Mouse (Mus musculus) heart, embryonic 15.5 days (tissue): Measurements from ENCODE around the gene Cmas. TPM values are rescaled to one million over a fixed set of nuclear protein-coding genes. Genes with fewer than 3 reads are reported as not detected.
A peak's percentile ranks its signal among the peaks of the same experiment; 100 is the strongest.

ENCODE experiments used
- ATAC-seq: fragments of 200-750 bp; cut with Nextera tagmentation; replicated peaks from 2 replicates; pipeline ENCODE4 v1.8.0; 2017; ENCODE audit warnings: low read depth, moderate TSS enrichment; ENCODE audit not compliant: insufficient number of reproducible peaks, insufficient read depth, low FRiP score
- H3K27ac ChIP-seq: fragments of 300-500 bp; sonication (generic); 2 replicates; pipeline ENCODE4 v1.5.1; 2015; ENCODE audit warnings: mild to moderate bottlenecking, inconsistent platforms
- H3K27me3 ChIP-seq: fragments of 300-500 bp; sonication (generic); 2 replicates; pipeline ENCODE4 v1.6.1; 2015; ENCODE audit warnings: inconsistent platforms
- H3K36me3 ChIP-seq: fragments of 300-500 bp; sonication (generic); 2 replicates; pipeline ENCODE4 v1.6.1; 2015; ENCODE audit warnings: mild to moderate bottlenecking, inconsistent platforms
- H3K4me1 ChIP-seq: fragments of 300-500 bp; sonication (generic); replicated peaks from 2 replicates; pipeline ENCODE4 v1.6.1; 2015; ENCODE audit warnings: inconsistent platforms
- H3K4me2 ChIP-seq: fragments of 300-500 bp; sonication (generic); 2 replicates; pipeline ENCODE4 v1.6.1; 2015; ENCODE audit warnings: inconsistent platforms, mild to moderate bottlenecking, moderate library complexity
- H3K4me3 ChIP-seq: fragments of 300-500 bp; sonication (generic); 2 replicates; pipeline ENCODE4 v1.5.1; 2015; ENCODE audit warnings: mild to moderate bottlenecking, inconsistent platforms
- H3K9ac ChIP-seq: fragments of 300-500 bp; sonication (generic); 2 replicates; pipeline ENCODE4 v1.6.1; 2015; ENCODE audit warnings: mild to moderate bottlenecking, inconsistent platforms
- H3K9me3 ChIP-seq: fragments of 300-500 bp; sonication (generic); replicated peaks from 2 replicates; pipeline ENCODE4 v1.6.1; 2016; ENCODE audit warnings: inconsistent platforms
- WGBS: fragments of 180-500 bp; shearing (Covaris S2); methylation state at CpG from one replicate; pipeline ENCODE4 v1.1.7; 2015; ENCODE audit warnings: mixed read lengths; 5-methylcytosine and 5-hydroxymethylcytosine counted together
- polyA plus RNA-seq: library from polyadenylated mRNA; unstranded; fragments of >200 nt; fragmentation: Nextera tagmentation; extraction: Ambion mirVana; gene quantifications from 2 replicates; pipeline ENCODE4 v1.2.1, GENCODE M21; 2015

Gene Cmas
- polyA plus RNA-seq, 1 experiment from 2014 or later: 83.4 TPM

GRCm38 (mm10) chr6:142779045-142779811 lies 22.7 kb downstream of the Cmas start:
- Histone ChIP-seq H3K36me3 (peaks cover 8% of the 10 kb centered on the region; the same call in 1 of the 2 replicates), H3K27me3 (no peaks in the 10 kb centered on the region), H3K9me3 (no peaks in the 10 kb centered on the region), H3K9ac (no peak overlapping the region), H3K27ac (no peak overlapping the region), H3K4me2 (no peak overlapping the region), H3K4me3 (no peak overlapping the region), H3K4me1 (peaks cover 5% of the 10 kb centered on the region; the same call in 1 of the 2 replicates)
- no peak; the same call in 1 of the 2 replicates for ATAC-seq
- WGBS: 44% methylated on average over 11 of the region's 11 CpGs

GRCm38 (mm10) chr6:142779812-142780573 lies 23.5 kb downstream of the Cmas start:
- Histone ChIP-seq H3K9me3 (no peaks in the 10 kb centered on the region), H3K27ac (no peak overlapping the region), H3K9ac (no peak overlapping the region), H3K4me3 (no peak overlapping the region), H3K27me3 (no peaks in the 10 kb centered on the region), H3K4me1 (peaks cover 5% of the 10 kb centered on the region; the same call in 1 of the 2 replicates), H3K36me3 (peaks cover 3% of the 10 kb centered on the region; the same call in 1 of the 2 replicates), H3K4me2 (no peak overlapping the region)
- no peak for ATAC-seq
- 72% methylated on average over 14 of the region's 14 CpGs for WGBS

GRCm38 (mm10) chr6:142780574-142781033 lies 24.1 kb downstream of the Cmas start:
- Histone ChIP-seq H3K4me1 (peaks cover 5% of the 10 kb centered on the region; the same call in 1 of the 2 replicates), H3K27me3 (no peaks in the 10 kb centered on the region), H3K27ac (no peak overlapping the region), H3K4me2 (no peak overlapping the region), H3K36me3 (peaks cover 2% of the 10 kb centered on the region; the same call in 1 of the 2 replicates), H3K4me3 (no peak overlapping the region), H3K9ac (no peak overlapping the region), H3K9me3 (no peaks in the 10 kb centered on the region)
- no peak for ATAC-seq
- 82% methylated on average over 4 of the region's 4 CpGs for WGBS

GRCm38 (mm10) chr6:142781286-142781685 lies 24.8 kb downstream of the Cmas start:
- Histone ChIP-seq H3K27me3 (no peaks in the 10 kb centered on the region), H3K9ac (no peak overlapping the region), H3K27ac (no peak overlapping the region), H3K4me3 (no peak overlapping the region), H3K4me2 (no peak overlapping the region), H3K4me1 (peaks cover 5% of the 10 kb centered on the region; the same call in 1 of the 2 replicates), H3K36me3 (no peaks in the 10 kb centered on the region), H3K9me3 (no peaks in the 10 kb centered on the region)
- ATAC-seq: no peak
- WGBS: 76% methylated on average over 7 of the region's 7 CpGs

- 30% methylated on average over 4 of the region's 4 CpGs for WGBS
- Histone ChIP-seq H3K4me1 (peaks cover 7% of the 10 kb centered on the region; the same call in 1 of the 2 replicates), H3K4me3 (no peak overlapping the region), H3K27me3 (no peaks in the 10 kb centered on the region), H3K27ac (no peak overlapping the region), H3K9me3 (no peaks in the 10 kb centered on the region), H3K36me3 (no peaks in the 10 kb centered on the region), H3K9ac (no peak overlapping the region), H3K4me2 (no peak overlapping the region)
- no peak for ATAC-seq
These were observed 28.9 kb downstream of the Cmas start for GRCm38 (mm10) chr6:142785343-142785742.

- Histone ChIP-seq H3K4me1 (peaks cover 7% of the 10 kb centered on the region; the same call in 1 of the 2 replicates), H3K36me3 (no peaks in the 10 kb centered on the region), H3K27me3 (no peaks in the 10 kb centered on the region), H3K4me3 (no peak overlapping the region), H3K4me2 (no peak overlapping the region), H3K9me3 (no peaks in the 10 kb centered on the region), H3K27ac (no peak overlapping the region), H3K9ac (no peak overlapping the region)
- 85% methylated on average over 21 of the region's 21 CpGs for WGBS
- ATAC-seq: no peak
These were observed 29.6 kb downstream of the Cmas start for GRCm38 (mm10) chr6:142786106-142786505.

- ATAC-seq: no peak
- no peak overlapping the region for H3K27ac ChIP-seq
These were observed 31.8 kb downstream of the Cmas start for GRCm38 (mm10) chr6:142788042-142788987.

GRCm38 (mm10) chr6:142789736-142790135 lies 33.2 kb downstream of the Cmas start:
- 80% methylated on average over 10 of the region's 10 CpGs for WGBS
- Histone ChIP-seq H3K27me3 (0 out of 2 replicates have a peak, but pooled peaks cover 4% of the 10 kb centered on the region), H3K4me3 (no peak overlapping the region), H3K27ac (no peak overlapping the region), H3K9ac (no peak overlapping the region), H3K36me3 (no peaks in the 10 kb centered on the region), H3K9me3 (no peaks in the 10 kb centered on the region), H3K4me2 (no peak overlapping the region), H3K4me1 (peaks cover 9% of the 10 kb centered on the region)
- no peak for ATAC-seq

More at GRCm38 (mm10) chr6:142788042-142788987, 31.8 kb downstream of the Cmas start:
- Histone ChIP-seq H3K4me1 (peaks cover 9% of the 10 kb centered on the region), H3K9ac (no peak overlapping the region), H3K9me3 (no peaks in the 10 kb centered on the region), H3K36me3 (no peaks in the 10 kb centered on the region), H3K4me2 (peak overlapping the region; percentile 8; the same call in 1 of the 2 replicates), H3K4me3 (no peak overlapping the region), H3K27me3 (no peaks in the 10 kb centered on the region)
- 44% methylated on average over 18 of the region's 18 CpGs for WGBS

- 36% methylated on average over 13 of the region's 13 CpGs for WGBS
- H3K4me1 ChIP-seq: peaks cover 9% of the 10 kb centered on the region
- H3K36me3 ChIP-seq: no peaks in the 10 kb centered on the region
- H3K9me3 ChIP-seq: no peaks in the 10 kb centered on the region
- no peak overlapping the region for H3K9ac ChIP-seq
- H3K27ac ChIP-seq: no peak overlapping the region
- no peak overlapping the region for H3K4me2 ChIP-seq
- no peak for ATAC-seq
- no peak overlapping the region for H3K4me3 ChIP-seq
- 0 out of 2 replicates have a peak, but pooled peaks cover 4% of the 10 kb centered on the region for H3K27me3 ChIP-seq
These were observed 35.9 kb downstream of the Cmas start for GRCm38 (mm10) chr6:142792241-142792968.

- no peak overlapping the region for H3K4me3 ChIP-seq
- H3K4me2 ChIP-seq: no peak overlapping the region
- H3K9me3 ChIP-seq: no peaks in the 10 kb centered on the region
- H3K36me3 ChIP-seq: no peaks in the 10 kb centered on the region
- 38% methylated on average over 7 of the region's 7 CpGs for WGBS
- ATAC-seq: no peak
- no peak overlapping the region for H3K9ac ChIP-seq
- H3K4me1 ChIP-seq: peaks cover 6% of the 10 kb centered on the region; the same call in 1 of the 2 replicates
- H3K27me3 ChIP-seq: 0 out of 2 replicates have a peak, but pooled peaks cover 4% of the 10 kb centered on the region
- no peak overlapping the region for H3K27ac ChIP-seq
These were observed 37.0 kb downstream of the Cmas start for GRCm38 (mm10) chr6:142793468-142793867.
